Mouse (Mus musculus) megakaryocyte, embryonic 14.5 days (primary cell): Measurements from ENCODE around the gene Gm17584. TPM values are rescaled to one million over a fixed set of nuclear protein-coding genes. Genes with fewer than 3 reads are reported as not detected.
"Not testable (repeated sequence)": the region's sequence is repeated elsewhere in the genome, so short reads cannot be mapped to it uniquely, and the experiment has no call there.

Source experiments
- H3K27me3 ChIP-seq: replicated peaks from 2 replicates; pipeline ENCODE3; 2012; ENCODE audit warnings: inconsistent platforms
- H3K36me3 ChIP-seq: replicated peaks from 2 replicates; pipeline ENCODE3; 2012; ENCODE audit warnings: low read length, inconsistent platforms, mixed read lengths
- H3K4me1 ChIP-seq: 2 replicates; pipeline ENCODE4 v1.6.1; 2012; ENCODE audit warnings: inconsistent platforms
- H3K4me3 ChIP-seq: replicated peaks from 2 replicates; pipeline ENCODE3; 2012; ENCODE audit warnings: moderate library complexity, mild to moderate bottlenecking, inconsistent platforms
- H3K9me3 ChIP-seq: 2 replicates; pipeline ENCODE4 v1.6.1; 2012; ENCODE audit warnings: inconsistent platforms
- polyA plus RNA-seq: library from polyadenylated mRNA; stranded (reverse); fragments of >175 nt; gene quantifications from 2 replicates; pipeline ENCODE4 v1.2.3, GENCODE M21; 2012; ENCODE audit warnings: low replicate concordance; ENCODE audit not compliant: insufficient read depth

Gm17584 gene
- not detected in 2 replicates for polyA plus RNA-seq

- not testable (repeated sequence) for H3K36me3 ChIP-seq, H3K4me3 ChIP-seq, H3K4me1 ChIP-seq, H3K27me3 ChIP-seq, H3K9me3 ChIP-seq
Measured at GRCm38 (mm10) chrX:124500263-124500662, at the start of gene Gm17584. Gm17584 (plus strand) TSS chrX:124500563.

Other genes with a start within 250 kb of the Gm17584 start
- not detected in 2 replicates for gene Gm17469, start 129.3 kb downstream of the Gm17584 start, polyA plus RNA-seq